Mouse (Mus musculus) ES-Bruce4 (cell line): ENCODE results near the gene Grm7.

Source experiments
- CTCF ChIP-seq: IDR thresholded peaks from one replicate; pipeline ENCODE4 v1.8.1; 2011; ENCODE audit warnings: low read depth, low read length
- POLR2A ChIP-seq: IDR thresholded peaks from one replicate; pipeline ENCODE4 v1.8.1; 2011; ENCODE audit warnings: low read length; ENCODE audit not compliant: insufficient read depth

DNA sequence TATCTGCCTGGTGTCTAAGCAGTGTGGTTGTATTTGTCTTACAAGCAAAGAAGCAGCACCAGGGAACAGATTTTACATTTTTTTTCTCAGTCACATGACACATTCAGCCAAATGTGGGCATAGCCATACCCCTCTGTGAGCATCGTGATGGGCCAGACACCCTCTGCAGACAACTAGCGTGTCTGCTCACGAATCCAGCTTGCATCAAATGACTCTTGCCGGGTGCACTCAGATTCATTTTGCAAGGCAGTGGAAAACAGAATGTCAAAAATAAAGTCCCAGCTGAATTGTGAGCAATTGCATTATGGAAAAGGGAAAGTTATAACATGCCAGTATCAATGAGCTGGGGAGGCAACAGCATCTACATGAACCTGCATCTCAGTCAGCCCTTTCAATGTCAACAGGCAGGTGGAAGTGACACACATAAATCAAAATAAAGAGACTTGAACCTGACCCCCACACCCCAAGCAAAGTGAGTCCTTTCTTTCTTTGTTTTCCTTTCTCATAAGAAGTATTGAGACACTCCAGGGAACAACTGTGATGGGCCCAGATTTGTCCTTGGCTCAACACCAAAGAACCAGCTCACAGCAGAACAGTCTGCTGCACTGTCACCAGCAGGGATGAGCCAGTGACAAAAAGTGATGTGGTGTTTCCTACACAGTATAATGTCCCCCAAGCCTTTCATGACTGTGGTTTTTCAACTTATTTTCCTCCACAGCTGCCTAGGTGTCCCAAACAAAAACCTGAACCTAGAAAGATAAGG, 956.7 kb downstream of the Grm7 start:
- no peak for TF ChIP-seq POLR2A
- TF ChIP-seq CTCF = no peak
